Mouse (Mus musculus) CH12.LX (cell line): ENCODE results near the gene Akr1b3. TPM values are rescaled to one million over a fixed set of nuclear protein-coding genes. Genes with fewer than 3 reads are reported as not detected.

ENCODE experiments used
- DNase-seq: peaks from one replicate; pipeline ENCODE4 v3.0.0-alpha.2; 2013; ENCODE audit errors: extremely low read depth
- H3K27ac ChIP-seq: 2 replicates; pipeline ENCODE4 v1.5.1; 2012; ENCODE audit warnings: low read depth, mild to moderate bottlenecking, control low read depth, moderate library complexity; ENCODE audit not compliant: insufficient read depth
- H3K27me3 ChIP-seq: replicated peaks from 2 replicates; pipeline ENCODE3; 2012; ENCODE audit warnings: inconsistent platforms
- H3K36me3 ChIP-seq, 2 experiments: replicated peaks in 1 of 2; 2 replicates each; pipeline versions ENCODE3 to v1.6.1; 2012; ENCODE audit warnings: inconsistent platforms in 1 of 2, low read length in 1 of 2, mild to moderate bottlenecking in 1 of 2, mixed read lengths in 1 of 2, moderate library complexity in 1 of 2; ENCODE audit not compliant: control insufficient read depth in 1 of 2, insufficient read depth in 1 of 2
- H3K4me1 ChIP-seq, 2 experiments: 2 replicates each; pipeline ENCODE4 v1.6.1; 2012; ENCODE audit warnings: inconsistent platforms in 1 of 2, moderate library complexity in 1 of 2; ENCODE audit not compliant: insufficient read depth in 2 of 2, control insufficient read depth in 1 of 2
- H3K4me2 ChIP-seq: 2 replicates; pipeline ENCODE4 v1.6.1; 2012; ENCODE audit warnings: low read depth, mild to moderate bottlenecking, control low read depth; ENCODE audit not compliant: poor library complexity, insufficient read depth, severe bottlenecking
- H3K4me3 ChIP-seq, 3 experiments: fragments of 150-350 bp in 1 of 3; sonication (generic) in 1 of 3; replicated peaks in 1 of 3; 2 replicates each; pipeline versions ENCODE3 to v1.5.1; 2011 to 2012; ENCODE audit warnings: low read depth in 2 of 3, low read length in 2 of 3, mild to moderate bottlenecking in 2 of 3, moderate library complexity in 2 of 3, control low read depth in 1 of 3, improper control_type of control experiment in 1 of 3, inconsistent platforms in 1 of 3, mixed read lengths in 1 of 3; ENCODE audit not compliant: poor library complexity in 1 of 3
- H3K79me2 ChIP-seq: replicated peaks from 2 replicates; pipeline ENCODE4 v1.6.1; 2012; ENCODE audit warnings: mild to moderate bottlenecking, moderate library complexity; ENCODE audit not compliant: control insufficient read depth, poor library complexity, insufficient read depth, severe bottlenecking; ENCODE audit errors: extremely low read depth
- H3K9ac ChIP-seq: 2 replicates; pipeline ENCODE4 v1.6.1; 2012; ENCODE audit warnings: low read depth, mild to moderate bottlenecking, control low read depth, moderate library complexity; ENCODE audit not compliant: insufficient read depth
- H3K9me3 ChIP-seq: replicated peaks from 2 replicates; pipeline ENCODE3; 2012; ENCODE audit warnings: low read length, inconsistent platforms, mixed read lengths
- CTCF ChIP-seq, 2 experiments: IDR thresholded peaks in 1 of 2; conservative IDR thresholded peaks in 1 of 2; 2 replicates each; pipeline ENCODE4 v1.5.1; 2011 to 2012; ENCODE audit warnings: low read depth in 2 of 2, low read length in 2 of 2, improper control_type of control experiment in 1 of 2, inconsistent platforms in 1 of 2, mild to moderate bottlenecking in 1 of 2, moderate library complexity in 1 of 2
- ETS1 ChIP-seq: conservative IDR thresholded peaks from 2 replicates; pipeline ENCODE4 v1.6.1; 2012; ENCODE audit warnings: low read depth, mild to moderate bottlenecking, inconsistent platforms, low read length, improper control_type of control experiment, moderate library complexity
- GABPA ChIP-seq: IDR thresholded peaks from 2 replicates; pipeline ENCODE4 v1.6.1; 2012; ENCODE audit warnings: low read depth, low read length, improper control_type of control experiment, inconsistent platforms; ENCODE audit not compliant: insufficient replicate concordance
- MAFK ChIP-seq: IDR thresholded peaks from 2 replicates; pipeline ENCODE4 v1.6.1; 2011; ENCODE audit warnings: low read length, improper control_type of control experiment; ENCODE audit not compliant: insufficient replicate concordance
- POLR2A ChIP-seq: IDR thresholded peaks from 2 replicates; pipeline ENCODE4 v1.6.1; 2011; ENCODE audit warnings: low read depth, mild to moderate bottlenecking, improper control_type of control experiment, low read length
- RCOR1 ChIP-seq: conservative IDR thresholded peaks from 2 replicates; pipeline ENCODE4 v1.6.1; 2012; ENCODE audit warnings: low read depth, mild to moderate bottlenecking, inconsistent platforms, low read length, improper control_type of control experiment
- UBTF ChIP-seq: IDR thresholded peaks from 2 replicates; pipeline ENCODE4 v1.6.1; 2012; ENCODE audit warnings: low read depth, mild to moderate bottlenecking, inconsistent platforms, low read length, improper control_type of control experiment, moderate library complexity
- USF1 ChIP-seq: IDR thresholded peaks from 2 replicates; pipeline ENCODE4 v1.6.1; 2014; ENCODE audit warnings: low read depth, mild to moderate bottlenecking, inconsistent platforms, low read length, improper control_type of control experiment
- USF2 ChIP-seq: conservative IDR thresholded peaks from 2 replicates; pipeline ENCODE4 v1.6.1; 2011; ENCODE audit warnings: low read depth, low read length, improper control_type of control experiment
- dilution Hi-C: fragments of 300-500 bp; cut with MboI; formaldehyde crosslinking; loops from 2 replicates; pipeline ENCODE4 v1.14.3; 2020; ENCODE audit warnings: low sequenced_read_pairs; ENCODE audit not compliant: extremely low pct_unique_long_range_greater_than_20kb, extremely low pct_ligation_motif_present
- in situ Hi-C: fragments of 300-500 bp; cut with MboI; formaldehyde crosslinking; loops from 3 replicates; pipeline ENCODE4 v1.14.3; 2019; ENCODE audit warnings: low sequenced_read_pairs, low pct_ligation_motif_present, low pct_unique_long_range_greater_than_20kb, mixed read lengths
- polyA plus RNA-seq: library from polyadenylated mRNA; unstranded; fragments of >175 nt; gene quantifications from 2 replicates; pipeline ENCODE4 v1.2.1, GENCODE M21; 2012; ENCODE audit warnings: low read depth; ENCODE audit not compliant: insufficient read length
- total RNA-seq, 2 experiments: library from RNA; depleted of rRNA; stranded (reverse); fragments of 300-350 nt in 1 of 2; fragments of >200 nt in 1 of 2; gene quantifications; 2 replicates each; pipeline ENCODE4 v1.2.3; 2012 to 2014

Akr1b3 gene
- total and polyA plus RNA-seq, 3 experiments: 257 to 359 (median 313) TPM

DNA sequence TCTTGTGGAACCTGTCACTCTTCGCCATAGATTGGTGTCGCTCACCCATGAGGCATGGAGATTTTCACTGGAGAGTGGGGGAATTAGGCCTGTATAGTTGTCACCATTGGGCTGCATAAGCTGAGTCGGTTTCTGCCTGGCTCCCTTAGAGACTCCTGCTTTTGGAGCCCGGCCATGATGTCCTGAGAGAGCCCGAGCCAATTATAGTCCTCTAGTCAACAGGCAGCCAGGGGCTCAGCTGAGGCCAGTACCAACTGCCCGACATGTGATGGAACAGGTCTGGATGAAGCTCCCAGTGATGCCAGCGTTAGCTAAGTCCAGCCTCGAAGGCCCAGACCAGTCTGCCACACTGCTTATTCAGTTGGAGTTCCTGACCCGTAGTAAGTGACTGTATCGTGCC, 29.2 kb downstream of the Akr1b3 start:
- no peak for DNase-seq
- H3K9me3 ChIP-seq: no peaks in the 10 kb centered on the region
- dilution Hi-C loops (no loop called here), in situ Hi-C loops (loop anchor here (25.0 kb wide), 1 partner anchor 1951 kb away; no protein-coding TSS in a partner anchor)
- no peak for TF ChIP-seq GABPA
- no peak for TF ChIP-seq RCOR1
- no peak overlapping the region for H3K27ac ChIP-seq
- no peaks in the 10 kb centered on the region for H3K27me3 ChIP-seq
- H3K36me3 ChIP-seq: no peaks in the 10 kb centered on the region
- no peak overlapping the region for H3K4me2 ChIP-seq
- no peak overlapping the region for H3K4me3 ChIP-seq
- no peak overlapping the region for H3K9ac ChIP-seq
- H3K79me2 ChIP-seq: no peaks in the 10 kb centered on the region
- peaks cover 5 to 8% of the 10 kb centered on the region in 2 experiments for H3K4me1 ChIP-seq

DNA sequence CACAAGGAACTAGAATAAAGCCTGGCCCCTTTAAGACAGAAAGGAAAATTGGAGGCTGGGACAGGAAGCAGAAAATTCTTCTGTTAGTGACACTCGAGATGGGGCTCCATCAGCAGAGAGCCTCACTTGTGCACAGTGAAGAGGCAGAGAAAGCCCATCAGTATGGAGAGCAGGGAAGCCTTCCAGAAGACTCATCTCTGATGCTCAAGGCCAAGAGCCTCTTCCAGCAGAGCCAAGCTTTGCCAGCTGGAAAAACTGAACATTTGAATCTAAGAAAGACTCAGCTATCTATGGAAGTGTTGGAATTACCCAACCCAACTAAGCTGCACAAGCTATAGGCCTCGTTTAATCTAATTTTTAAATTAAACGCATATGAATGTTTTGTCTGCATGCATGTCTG, 30.4 kb downstream of the Akr1b3 start:
- dilution Hi-C loops: no loop called here
- Histone ChIP-seq H3K4me1 (no peaks in the 10 kb centered on the region), H3K79me2 (no peaks in the 10 kb centered on the region)
- TF ChIP-seq CTCF (conservative IDR thresholded peaks at IDR 0.05 in 1 of 2, IDR thresholded peaks at IDR 0.05 in 1 of 2; ENCODE audit: low read depth in 2 of 2, low read length in 2 of 2): no peak
- TF ChIP-seq UBTF: no peak
- no peak for TF ChIP-seq ETS1
- TF ChIP-seq MAFK: no peak
- TF ChIP-seq, all 38 proteins: peak for 0
- no peak overlapping the region for H3K9ac ChIP-seq
- no peaks in the 10 kb centered on the region for H3K27me3 ChIP-seq
- no peaks in the 10 kb centered on the region for H3K9me3 ChIP-seq
- no peak overlapping the region for H3K4me2 ChIP-seq
- in situ Hi-C loops: loop anchor here (25.0 kb wide), 1 partner anchor 1950 kb away; no protein-coding TSS in a partner anchor
- H3K4me3 ChIP-seq: no peak overlapping the region
- H3K27ac ChIP-seq: no peak overlapping the region
- DNase-seq: no peak
- no peaks in the 10 kb centered on the region for H3K36me3 ChIP-seq

DNA sequence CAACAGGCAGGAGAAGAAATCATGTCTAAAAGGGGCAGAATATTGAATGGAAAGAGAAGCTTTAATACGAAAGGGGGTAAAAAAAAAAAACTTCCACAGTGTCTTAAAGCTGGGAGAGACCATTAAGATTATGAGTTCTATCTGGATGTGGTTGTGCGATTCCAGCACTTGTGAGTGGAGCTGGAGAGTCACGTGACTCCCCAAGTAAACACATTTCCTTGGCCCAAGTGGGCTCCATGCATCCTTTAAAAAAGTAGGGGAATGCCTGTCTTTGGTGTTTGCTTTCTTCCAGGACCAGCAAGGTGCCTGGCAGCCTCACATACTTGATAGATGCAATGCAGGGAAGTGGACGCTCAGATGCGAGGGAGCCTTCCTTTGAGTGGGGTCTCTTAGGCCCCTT, 38.9 kb downstream of the Akr1b3 start:
- Histone ChIP-seq H3K27ac (no peak overlapping the region), H3K27me3 (peaks cover 2% of the 10 kb centered on the region), H3K4me2 (no peak overlapping the region), H3K79me2 (no peaks in the 10 kb centered on the region), H3K4me3 (no peak overlapping the region), H3K36me3 (no peaks in the 10 kb centered on the region), H3K4me1 (peaks cover 20 to 45% of the 10 kb centered on the region in 2 experiments), H3K9me3 (no peaks in the 10 kb centered on the region), H3K9ac (no peak overlapping the region)
- TF ChIP-seq USF2: 0 out of 2 replicates have a peak, but pooled peaks have one; percentile 24
- TF ChIP-seq POLR2A: no peak
- no peak for TF ChIP-seq USF1
- dilution Hi-C loops (no loop called here), in situ Hi-C loops (loop anchor here (10.0 to 25.0 kb wide), 2 partner anchors 234 to 1941 kb away; no protein-coding TSS in a partner anchor)
- DNase-seq: no peak
